Mouse (Mus musculus): Measurements from ENCODE around the gene Btbd1.

Btbd1 gene

GRCm38 (mm10) chr7:81806067-81806466 lies 23.2 kb downstream of the Btbd1 start:
- H3K27me3 ChIP-seq (ENCODE audit: insufficient read depth, low read length) = no peaks in the 10 kb centered on the region
- H3K9me3 ChIP-seq (ENCODE audit: low read length) = no peaks in the 10 kb centered on the region
- TF ChIP-seq CTCF (conservative IDR thresholded peaks at IDR 0.05; ENCODE audit: low read length) (no peak), NANOG (IDR thresholded peaks at IDR 0.05; ENCODE audit: borderline replicate concordance, low read length) (no peak), POU5F1 (IDR thresholded peaks at IDR 0.05; ENCODE audit: borderline replicate concordance, low read length) (no peak)
- H3K36me3 ChIP-seq (ENCODE audit: insufficient read depth, low read length) = peaks cover 23% of the 10 kb centered on the region
- no peaks in the 10 kb centered on the region for H3K4me1 ChIP-seq (replicated peaks; ENCODE audit: low read depth, low read length)
- H3K4me3 ChIP-seq (replicated peaks; ENCODE audit: low read length) = no peak overlapping the region

GRCm38 (mm10) chr7:81789095-81789757 lies 40.0 kb downstream of the Btbd1 start, which contains the start of gene 3110040N11Rik:
Gene 3110040N11Rik (minus strand): TSS chr7:81789478.
- Histone ChIP-seq H3K27me3 (ENCODE audit: insufficient read depth, low read length) (no peaks in the 10 kb centered on the region), H3K4me3 (replicated peaks; ENCODE audit: low read length) (peak within 1 kb of the TSS; percentile 89), H3K36me3 (ENCODE audit: insufficient read depth, low read length) (peaks cover 27% of the 10 kb centered on the region), H3K4me1 (replicated peaks; ENCODE audit: low read depth, low read length) (peaks cover 20% of the 10 kb centered on the region), H3K9me3 (ENCODE audit: low read length) (no peaks in the 10 kb centered on the region)
- TF ChIP-seq NANOG (IDR thresholded peaks at IDR 0.05; ENCODE audit: borderline replicate concordance, low read length) = no peak
- no peak for TF ChIP-seq CTCF (conservative IDR thresholded peaks at IDR 0.05; ENCODE audit: low read length)
- TF ChIP-seq POU5F1 (IDR thresholded peaks at IDR 0.05; ENCODE audit: borderline replicate concordance, low read length) = no peak

- no peaks in the 10 kb centered on the region for H3K9me3 ChIP-seq (ENCODE audit: low read length)
- peaks cover 20% of the 10 kb centered on the region for H3K36me3 ChIP-seq (ENCODE audit: insufficient read depth, low read length)
- TF ChIP-seq POU5F1 (IDR thresholded peaks at IDR 0.05; ENCODE audit: borderline replicate concordance, low read length) = no peak
- no peak for TF ChIP-seq NANOG (IDR thresholded peaks at IDR 0.05; ENCODE audit: borderline replicate concordance, low read length)
- no peak for TF ChIP-seq CTCF (conservative IDR thresholded peaks at IDR 0.05; ENCODE audit: low read length)
- peak overlapping the region; percentile 89 for H3K4me3 ChIP-seq (replicated peaks; ENCODE audit: low read length)
- no peaks in the 10 kb centered on the region for H3K27me3 ChIP-seq (ENCODE audit: insufficient read depth, low read length)
- peaks cover 20% of the 10 kb centered on the region for H3K4me1 ChIP-seq (replicated peaks; ENCODE audit: low read depth, low read length)
These were observed 40.7 kb downstream of the Btbd1 start for GRCm38 (mm10) chr7:81788536-81788935.

- peaks cover 21% of the 10 kb centered on the region for H3K4me1 ChIP-seq (replicated peaks; ENCODE audit: low read depth, low read length)
- 0 out of 2 replicates have a peak, but pooled peaks cover 3% of the 10 kb centered on the region for H3K9me3 ChIP-seq (ENCODE audit: low read length)
- no peaks in the 10 kb centered on the region for H3K27me3 ChIP-seq (ENCODE audit: insufficient read depth, low read length)
- H3K4me3 ChIP-seq (replicated peaks; ENCODE audit: low read length) = no peak overlapping the region
- peaks cover 9% of the 10 kb centered on the region for H3K36me3 ChIP-seq (ENCODE audit: insufficient read depth, low read length)
- TF ChIP-seq CTCF (conservative IDR thresholded peaks at IDR 0.05; ENCODE audit: low read length) (0 out of 2 replicates have a peak, but pooled peaks have one; percentile 15), POU5F1 (IDR thresholded peaks at IDR 0.05; ENCODE audit: borderline replicate concordance, low read length) (no peak)
These were observed 51.5 kb downstream of the Btbd1 start for GRCm38 (mm10) chr7:81777667-81778218.

- peaks cover 37% of the 10 kb centered on the region for H3K4me1 ChIP-seq (replicated peaks; ENCODE audit: low read depth, low read length)
- no peak overlapping the region for H3K4me3 ChIP-seq (replicated peaks; ENCODE audit: low read length)
- no peak for TF ChIP-seq CTCF (conservative IDR thresholded peaks at IDR 0.05; ENCODE audit: low read length)
- TF ChIP-seq NANOG (IDR thresholded peaks at IDR 0.05; ENCODE audit: borderline replicate concordance, low read length) = no peak
- TF ChIP-seq POU5F1 (IDR thresholded peaks at IDR 0.05; ENCODE audit: borderline replicate concordance, low read length) = no peak
- no peaks in the 10 kb centered on the region for H3K27me3 ChIP-seq (ENCODE audit: insufficient read depth, low read length)
- 0 out of 2 replicates have a peak, but pooled peaks cover 2% of the 10 kb centered on the region for H3K9me3 ChIP-seq (ENCODE audit: low read length)
- peaks cover 14% of the 10 kb centered on the region for H3K36me3 ChIP-seq (ENCODE audit: insufficient read depth, low read length)
These were observed 53.9 kb downstream of the Btbd1 start for GRCm38 (mm10) chr7:81775325-81775724.

- Histone ChIP-seq H3K9me3 (ENCODE audit: low read length) (no peaks in the 10 kb centered on the region), H3K4me3 (replicated peaks; ENCODE audit: low read length) (no peak overlapping the region), H3K27me3 (ENCODE audit: insufficient read depth, low read length) (no peaks in the 10 kb centered on the region), H3K36me3 (ENCODE audit: insufficient read depth, low read length) (peaks cover 25% of the 10 kb centered on the region), H3K4me1 (replicated peaks; ENCODE audit: low read depth, low read length) (peaks cover 37% of the 10 kb centered on the region)
- no peak for TF ChIP-seq NANOG (IDR thresholded peaks at IDR 0.05; ENCODE audit: borderline replicate concordance, low read length)
- no peak for TF ChIP-seq POU5F1 (IDR thresholded peaks at IDR 0.05; ENCODE audit: borderline replicate concordance, low read length)
- no peak for TF ChIP-seq CTCF (conservative IDR thresholded peaks at IDR 0.05; ENCODE audit: low read length)
These were observed 56.3 kb downstream of the Btbd1 start for GRCm38 (mm10) chr7:81772786-81773539.

GRCm38 (mm10) chr7:81763110-81763845 lies 66.0 kb downstream of the Btbd1 start:
- Histone ChIP-seq H3K9me3 (ENCODE audit: low read length) (no peaks in the 10 kb centered on the region), H3K4me3 (replicated peaks; ENCODE audit: low read length) (peak overlapping the region; percentile 97), H3K4me1 (replicated peaks; ENCODE audit: low read depth, low read length) (peaks cover 22% of the 10 kb centered on the region), H3K27me3 (ENCODE audit: insufficient read depth, low read length) (no peaks in the 10 kb centered on the region), H3K36me3 (ENCODE audit: insufficient read depth, low read length) (peaks cover 13% of the 10 kb centered on the region)
- TF ChIP-seq NANOG (IDR thresholded peaks at IDR 0.05; ENCODE audit: borderline replicate concordance, low read length) (no peak), POU5F1 (IDR thresholded peaks at IDR 0.05; ENCODE audit: borderline replicate concordance, low read length) (no peak), CTCF (conservative IDR thresholded peaks at IDR 0.05; ENCODE audit: low read length) (peak; percentile 33)
